Mouse (Mus musculus) liver, embryonic 18 days (tissue): ENCODE measurements around the gene 2010315B03Rik. TPM values are rescaled to one million over a fixed set of nuclear protein-coding genes. Genes with fewer than 3 reads are reported as not detected.

ENCODE experiments used
- polyA plus RNA-seq: library from polyadenylated mRNA; depleted of rRNA; stranded (reverse); fragments of >200 nt; gene quantifications from 2 replicates; pipeline ENCODE4 v1.2.3, GENCODE M21; 2012; rRNA removed

2010315B03Rik gene
- polyA plus RNA-seq, result 4.7 and 5.1 TPM in 2 replicates

DNA sequence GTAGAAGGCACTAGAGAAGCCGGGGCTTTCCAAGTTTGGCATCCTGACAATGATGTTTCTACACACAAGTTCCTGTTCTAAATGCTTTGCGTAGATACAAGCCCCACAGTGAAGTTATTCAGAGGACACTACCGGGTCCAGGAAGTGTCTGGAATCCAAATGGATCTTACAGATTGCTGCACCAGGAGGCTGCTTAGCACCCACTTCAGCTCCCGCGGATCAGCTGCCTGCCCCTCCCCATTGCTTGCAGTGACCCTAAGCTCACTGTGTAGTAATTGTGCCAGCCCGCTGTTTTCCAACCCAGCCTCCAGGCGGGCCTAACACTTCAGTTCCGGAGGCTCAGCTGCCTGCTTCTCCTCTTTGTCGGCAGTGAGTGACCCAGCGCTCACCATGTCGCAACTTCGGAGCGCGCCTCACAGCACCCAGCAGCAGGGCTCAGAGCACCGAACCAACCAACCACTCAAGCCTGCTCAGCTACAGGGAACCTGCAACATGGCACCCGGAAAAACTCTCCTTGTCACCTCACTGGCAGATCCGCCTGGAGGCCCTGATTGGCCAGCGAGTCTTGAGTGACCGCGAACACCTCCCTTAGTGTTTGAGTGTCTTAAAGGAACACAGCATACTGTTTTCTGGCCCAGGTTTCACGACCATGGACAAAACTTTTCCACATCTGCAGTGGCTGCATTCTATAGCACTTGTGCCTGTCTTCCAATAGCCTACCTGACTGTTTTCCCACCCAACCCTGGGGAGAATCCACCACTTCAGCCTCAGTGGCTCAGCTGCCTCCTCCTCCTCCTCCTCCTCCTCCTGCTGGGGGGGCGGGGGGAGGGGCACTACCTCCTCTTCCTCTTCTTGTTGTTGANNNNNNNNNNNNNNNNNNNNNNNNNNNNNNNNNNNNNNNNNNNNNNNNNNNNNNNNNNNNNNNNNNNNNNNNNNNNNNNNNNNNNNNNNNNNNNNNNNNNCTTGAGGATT lies at the start of gene 2010315B03Rik:
2010315B03Rik (minus strand) TSS at position 526 of the 972 bp plus-strand sequence.

Other genes starting within 250 kb of the 2010315B03Rik start
- 2.4 and 2.7 TPM in 2 replicates for gene Ccr2, start 210.7 kb downstream of the 2010315B03Rik start, polyA plus RNA-seq
- 1.1 and 1.9 TPM in 2 replicates for gene Ccr5, start 191.2 kb downstream of the 2010315B03Rik start, polyA plus RNA-seq
- gene Ppp2r3d, start 164.2 kb upstream of the 2010315B03Rik start, polyA plus RNA-seq, result 46.7 and 50.5 TPM in 2 replicates
- gene Gm21836, start 181.1 kb upstream of the 2010315B03Rik start, polyA plus RNA-seq, result not detected in 2 replicates